Mouse (Mus musculus) forebrain, embryonic 14.5 days (tissue): ENCODE measurements at regions not wholly inside any gene's neighbourhood (a gene's known extent, or its start where the extent isn't known, plus 50 kb on each side); places are given as distances from the start of the nearest gene placed in this dataset.
A peak's percentile ranks its signal among the peaks of the same experiment; 100 is the strongest.

Experiments
- ATAC-seq: fragments of 200-750 bp; cut with Nextera tagmentation; 2 replicates; pipeline ENCODE4 v1.8.0; 2017; ENCODE audit warnings: mild to moderate bottlenecking, moderate library complexity
- DNase-seq: peaks from one replicate; pipeline ENCODE4 v3.0.0-alpha.2; 2015; ENCODE audit warnings: low spot score
- H3K27ac ChIP-seq: fragments of 300-500 bp; sonication (generic); 2 replicates; pipeline ENCODE4 v1.5.1; 2014; ENCODE audit warnings: low read depth, mild to moderate bottlenecking, control low read depth, low read length, moderate library complexity
- H3K27me3 ChIP-seq: fragments of 300-500 bp; sonication (generic); replicated peaks from 2 replicates; pipeline ENCODE4 v1.6.1; 2014; ENCODE audit warnings: low read length, control low read depth, mixed read lengths; ENCODE audit not compliant: control insufficient read depth, insufficient read depth
- H3K36me3 ChIP-seq: fragments of 300-500 bp; sonication (generic); 2 replicates; pipeline ENCODE4 v1.6.1; 2014; ENCODE audit warnings: low read length, control low read depth; ENCODE audit not compliant: control insufficient read depth, insufficient read depth
- H3K4me1 ChIP-seq: fragments of 300-500 bp; sonication (generic); 2 replicates; pipeline ENCODE4 v1.6.1; 2014; ENCODE audit warnings: antibody characterized with exemption, low read length, control low read depth; ENCODE audit not compliant: control insufficient read depth, insufficient read depth
- H3K4me2 ChIP-seq: fragments of 300-500 bp; sonication (generic); 2 replicates; pipeline ENCODE4 v1.6.1; 2014; ENCODE audit warnings: mild to moderate bottlenecking, control low read depth, low read length
- H3K4me3 ChIP-seq: fragments of 300-500 bp; sonication (generic); 2 replicates; pipeline ENCODE4 v1.5.1; 2014; ENCODE audit warnings: low read depth, low read length, control low read depth
- H3K9ac ChIP-seq: fragments of 300-500 bp; sonication (generic); 2 replicates; pipeline ENCODE4 v1.6.1; 2014; ENCODE audit warnings: mild to moderate bottlenecking, low read length, control low read depth, moderate library complexity
- H3K9me3 ChIP-seq: fragments of 300-500 bp; sonication (generic); replicated peaks from 2 replicates; pipeline ENCODE4 v1.6.1; 2016; ENCODE audit warnings: low read length, control low read depth, mixed read lengths; ENCODE audit not compliant: control insufficient read depth
- WGBS: fragments of 180-500 bp; shearing (Covaris S2); extraction: QIAGEN DNeasy Blood & Tissue Kit; methylation state at CpG from one replicate; pipeline ENCODE4 v1.1.7; 2014; 5-methylcytosine and 5-hydroxymethylcytosine counted together

- no peaks in the 10 kb centered on the region for H3K9me3 ChIP-seq
- no peaks in the 10 kb centered on the region for H3K36me3 ChIP-seq
- DNase-seq (peak; percentile 75), ATAC-seq (peak; percentile 58)
- 32% methylated on average over 4 of the region's 4 CpGs for WGBS
- no peak overlapping the region for H3K4me2 ChIP-seq
- H3K27me3 ChIP-seq, result no peaks in the 10 kb centered on the region
- no peak overlapping the region for H3K4me3 ChIP-seq
- no peak overlapping the region for H3K9ac ChIP-seq
- no peak overlapping the region for H3K27ac ChIP-seq
- H3K4me1 ChIP-seq, result peaks cover 11% of the 10 kb centered on the region; the same call in 1 of the 2 replicates
These were observed 109.9 kb upstream of the Sox9 start for GRCm38 (mm10) chr11:112672086-112672485.

GRCm38 (mm10) chr11:112690047-112690446 is 92.0 kb upstream of the Sox9 start:
- Histone ChIP-seq H3K27ac (no peak overlapping the region), H3K4me1 (no peaks in the 10 kb centered on the region), H3K27me3 (no peaks in the 10 kb centered on the region), H3K9me3 (no peaks in the 10 kb centered on the region), H3K36me3 (no peaks in the 10 kb centered on the region), H3K9ac (no peak overlapping the region), H3K4me2 (no peak overlapping the region), H3K4me3 (no peak overlapping the region)
- ATAC-seq (no peak), DNase-seq (no peak)
- WGBS, result 96% methylated on average over 4 of the region's 4 CpGs

GRCm38 (mm10) chr11:112706091-112706490 is 75.9 kb upstream of the Sox9 start:
- ATAC-seq (no peak), DNase-seq (peak; percentile 16)
- Histone ChIP-seq H3K27ac (no peak overlapping the region), H3K9me3 (no peaks in the 10 kb centered on the region), H3K27me3 (no peaks in the 10 kb centered on the region), H3K9ac (no peak overlapping the region), H3K4me2 (no peak overlapping the region), H3K36me3 (no peaks in the 10 kb centered on the region), H3K4me3 (no peak overlapping the region), H3K4me1 (peaks cover 9% of the 10 kb centered on the region; the same call in 1 of the 2 replicates)
- 56% methylated on average over 10 of the region's 10 CpGs for WGBS

DNA sequence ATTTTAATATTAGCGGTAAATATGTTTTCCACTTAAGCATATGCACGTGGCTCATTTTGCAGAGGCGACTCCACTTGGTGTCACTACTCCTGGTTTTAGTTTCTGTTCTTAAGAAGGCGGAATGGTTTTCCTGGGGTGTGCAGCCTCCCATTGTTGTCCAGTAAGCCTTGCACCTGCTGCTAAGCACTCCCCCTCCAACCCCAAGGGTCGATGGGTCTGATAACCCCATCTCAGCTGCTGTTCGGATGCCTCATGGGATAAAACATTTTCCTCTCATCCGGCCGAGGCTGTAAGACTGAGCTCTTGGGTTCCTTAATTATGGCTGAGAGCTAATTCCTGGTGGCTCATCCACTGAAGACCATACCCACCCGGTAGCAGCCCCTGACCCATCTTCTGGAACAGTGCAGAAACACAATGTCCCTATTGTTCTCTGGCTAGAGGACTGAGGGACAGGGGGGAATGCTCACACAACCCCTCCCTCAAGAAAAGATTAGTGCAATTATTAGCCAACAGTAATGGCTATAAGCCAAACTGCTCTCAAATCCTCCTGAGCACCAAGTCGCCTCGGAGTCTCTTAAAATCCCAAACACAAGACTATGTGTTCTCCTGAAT is 73.8 kb upstream of the Sox9 start:
- H3K4me2 ChIP-seq, result peak overlapping the region; percentile 14; the same call in 1 of the 2 replicates
- peak; percentile 46; the same call in 1 of the 2 replicates for ATAC-seq

DNA sequence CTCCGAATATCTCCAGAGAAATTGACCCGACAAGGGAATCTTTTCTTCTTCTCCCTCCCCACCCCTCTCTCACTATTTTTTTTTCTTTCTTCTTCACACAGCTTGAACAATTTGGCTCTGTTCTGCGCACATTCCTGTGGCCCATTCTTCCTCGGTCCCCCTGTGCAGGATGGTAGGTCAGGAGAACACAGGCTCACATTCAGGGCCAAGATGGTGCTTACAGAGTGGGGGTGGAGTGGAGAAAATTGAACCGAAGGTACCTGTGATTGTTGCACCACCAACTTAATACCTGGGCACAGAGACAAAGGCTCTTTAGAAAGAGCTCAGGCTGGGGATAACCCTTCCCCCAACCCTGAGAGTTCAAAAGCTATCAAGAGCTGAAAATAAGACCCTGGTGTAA is 70.4 kb upstream of the Sox9 start:
- ATAC-seq (no peak), DNase-seq (no peak)
- Histone ChIP-seq H3K27ac (no peak overlapping the region), H3K4me3 (no peak overlapping the region), H3K9me3 (no peaks in the 10 kb centered on the region), H3K27me3 (no peaks in the 10 kb centered on the region), H3K36me3 (no peaks in the 10 kb centered on the region), H3K4me2 (no peak overlapping the region), H3K9ac (no peak overlapping the region), H3K4me1 (peaks cover 6% of the 10 kb centered on the region; the same call in 1 of the 2 replicates)
- 42% methylated on average over 5 of the region's 5 CpGs for WGBS

More for the DNA sequence above, 73.8 kb upstream of the Sox9 start:
- Histone ChIP-seq H3K4me3 (no peak overlapping the region), H3K9me3 (no peaks in the 10 kb centered on the region), H3K36me3 (no peaks in the 10 kb centered on the region), H3K27ac (peak overlapping the region; percentile 52; the same call in 1 of the 2 replicates), H3K9ac (no peak overlapping the region), H3K4me1 (peaks cover 9% of the 10 kb centered on the region; the same call in 1 of the 2 replicates), H3K27me3 (no peaks in the 10 kb centered on the region)
- 20% methylated on average over 11 of the region's 11 CpGs for WGBS
- peak; percentile 55 for DNase-seq

GRCm38 (mm10) chr11:112718547-112718946 is 63.5 kb upstream of the Sox9 start:
- no peaks in the 10 kb centered on the region for H3K36me3 ChIP-seq
- H3K27ac ChIP-seq, result no peak overlapping the region
- H3K27me3 ChIP-seq, result no peaks in the 10 kb centered on the region
- H3K9me3 ChIP-seq, result no peaks in the 10 kb centered on the region
- no peaks in the 10 kb centered on the region for H3K4me1 ChIP-seq
- no peak for ATAC-seq
- H3K9ac ChIP-seq, result no peak overlapping the region
- no peak overlapping the region for H3K4me2 ChIP-seq
- no peak overlapping the region for H3K4me3 ChIP-seq
- no peak for DNase-seq
- WGBS, result 90% methylated on average over 2 of the region's 2 CpGs

GRCm38 (mm10) chr11:112720652-112721051 is 61.4 kb upstream of the Sox9 start:
- no peak overlapping the region for H3K4me2 ChIP-seq
- 92% methylated on average over 4 of the region's 4 CpGs for WGBS
- H3K9ac ChIP-seq, result no peak overlapping the region
- DNase-seq (no peak), ATAC-seq (no peak)
- no peak overlapping the region for H3K27ac ChIP-seq
- no peaks in the 10 kb centered on the region for H3K4me1 ChIP-seq
- no peak overlapping the region for H3K4me3 ChIP-seq
- H3K36me3 ChIP-seq, result no peaks in the 10 kb centered on the region
- H3K9me3 ChIP-seq, result no peaks in the 10 kb centered on the region
- H3K27me3 ChIP-seq, result no peaks in the 10 kb centered on the region

DNA sequence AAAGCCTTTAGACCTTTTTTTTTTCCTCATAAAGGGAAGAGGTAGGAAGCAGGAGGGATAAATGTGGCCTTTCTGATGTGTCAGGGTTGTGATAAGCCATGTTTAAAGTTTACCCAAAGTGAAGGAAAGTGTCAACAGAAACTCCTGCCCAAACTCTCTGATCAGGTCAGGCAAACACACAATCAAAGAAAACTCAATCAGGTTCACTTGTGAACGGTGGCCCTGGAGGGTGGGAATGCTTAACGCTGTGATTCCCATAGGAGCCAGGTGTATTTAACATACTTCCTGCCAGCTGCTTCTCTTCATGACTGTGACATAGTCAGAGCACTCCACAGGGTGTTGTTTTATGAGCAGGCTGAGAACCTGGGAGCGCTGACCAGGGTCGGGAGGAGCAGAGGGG is 59.1 kb upstream of the Sox9 start:
- 86% methylated on average over 4 of the region's 4 CpGs for WGBS
- no peak overlapping the region for H3K9ac ChIP-seq
- H3K9me3 ChIP-seq, result no peaks in the 10 kb centered on the region
- no peak overlapping the region for H3K4me2 ChIP-seq
- no peaks in the 10 kb centered on the region for H3K36me3 ChIP-seq
- no peak for ATAC-seq
- no peak overlapping the region for H3K4me3 ChIP-seq
- no peaks in the 10 kb centered on the region for H3K27me3 ChIP-seq
- H3K4me1 ChIP-seq, result no peaks in the 10 kb centered on the region
- no peak overlapping the region for H3K27ac ChIP-seq
- no peak for DNase-seq

GRCm38 (mm10) chr11:112728154-112728952 is 53.7 kb upstream of the Sox9 start:
- 45% methylated on average over 15 of the region's 15 CpGs for WGBS
- Histone ChIP-seq H3K27me3 (no peaks in the 10 kb centered on the region), H3K9ac (no peak overlapping the region)

More at GRCm38 (mm10) chr11:112728154-112728952, 53.7 kb upstream of the Sox9 start:
- Histone ChIP-seq H3K27ac (no peak overlapping the region), H3K4me1 (no peaks in the 10 kb centered on the region), H3K4me3 (no peak overlapping the region), H3K9me3 (no peaks in the 10 kb centered on the region), H3K4me2 (no peak overlapping the region), H3K36me3 (no peaks in the 10 kb centered on the region)
- ATAC-seq (no peak), DNase-seq (no peak)
